Mouse (Mus musculus): ENCODE data around the gene Pgap3. TPM values are rescaled to one million over a fixed set of nuclear protein-coding genes. Genes with fewer than 3 reads are reported as not detected.

Pgap3 gene
- polyA plus RNA-seq, 1 experiment from 2014 or later = 8.2 TPM

DNA sequence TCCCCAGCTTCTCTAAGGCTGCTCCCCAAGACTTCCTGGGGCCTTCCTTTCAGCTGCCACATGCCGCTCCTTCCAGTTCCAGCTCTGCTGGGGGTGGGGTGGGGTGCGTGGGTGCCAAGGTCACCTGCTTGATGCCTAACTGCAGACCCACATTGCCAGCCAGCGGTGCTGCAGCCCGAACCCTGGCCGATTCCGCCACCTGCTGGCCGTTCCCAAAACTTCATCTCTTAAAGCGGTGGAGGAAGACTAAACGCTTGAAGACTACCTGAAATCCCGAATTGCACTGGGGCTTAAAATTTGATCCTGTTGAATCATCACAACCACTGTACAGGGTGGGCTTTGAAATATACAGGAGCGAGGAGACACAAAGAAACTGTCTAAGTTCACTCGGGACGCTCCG, 55.0 kb downstream of the Pgap3 start:
- no peak for ATAC-seq
- H3K4me1 ChIP-seq (ENCODE audit: control insufficient read depth, insufficient read depth, low read depth, low read length) = peaks cover 24% of the 10 kb centered on the region
- H3K27me3 ChIP-seq (replicated peaks; ENCODE audit: control insufficient read depth, insufficient read depth, low read length) = peaks cover 44% of the 10 kb centered on the region
- no peak overlapping the region; the same call in 1 of the 2 replicates for H3K9ac ChIP-seq (ENCODE audit: low read depth, low read length)
- no peak overlapping the region for H3K27ac ChIP-seq (ENCODE audit: low read depth, low read length)
- H3K9me3 ChIP-seq (ENCODE audit: control insufficient read depth, low read length) = no peaks in the 10 kb centered on the region
- H3K4me2 ChIP-seq (ENCODE audit: low read length) = peak overlapping the region; percentile 50
- no peaks in the 10 kb centered on the region for H3K36me3 ChIP-seq (ENCODE audit: control insufficient read depth, insufficient read depth, low read length)
- 2% methylated on average over 14 of the region's 14 CpGs for WGBS
- peak overlapping the region; percentile 25 for H3K4me3 ChIP-seq (ENCODE audit: low read length)

GRCm38 (mm10) chr11:98342000-98342945, 58.0 kb downstream of the Pgap3 start:
- Histone ChIP-seq H3K27me3 (replicated peaks; ENCODE audit: control insufficient read depth, insufficient read depth, low read length) (peaks cover 32% of the 10 kb centered on the region), H3K9me3 (ENCODE audit: control insufficient read depth, low read length) (no peaks in the 10 kb centered on the region), H3K4me1 (ENCODE audit: control insufficient read depth, insufficient read depth, low read depth, low read length) (peaks cover 24% of the 10 kb centered on the region), H3K9ac (ENCODE audit: low read depth, low read length) (peak overlapping the region; percentile 54), H3K4me2 (ENCODE audit: low read length) (peak overlapping the region; percentile 64), H3K36me3 (ENCODE audit: control insufficient read depth, insufficient read depth, low read length) (no peaks in the 10 kb centered on the region), H3K4me3 (ENCODE audit: low read length) (peak overlapping the region; percentile 39), H3K27ac (ENCODE audit: low read depth, low read length) (peak overlapping the region; percentile 39; the same call in 1 of the 2 replicates)
- ATAC-seq = peak; percentile 30
- WGBS = under 1% methylated on average over 28 of the region's 29 CpGs

- Histone ChIP-seq H3K4me1 (ENCODE audit: control insufficient read depth, insufficient read depth, low read depth, low read length) (peaks cover 23% of the 10 kb centered on the region), H3K4me2 (ENCODE audit: low read length) (no peak overlapping the region), H3K9me3 (ENCODE audit: control insufficient read depth, low read length) (no peaks in the 10 kb centered on the region), H3K36me3 (ENCODE audit: control insufficient read depth, insufficient read depth, low read length) (no peaks in the 10 kb centered on the region), H3K27me3 (replicated peaks; ENCODE audit: control insufficient read depth, insufficient read depth, low read length) (peaks cover 33% of the 10 kb centered on the region), H3K27ac (ENCODE audit: low read depth, low read length) (no peak overlapping the region), H3K9ac (ENCODE audit: low read depth, low read length) (no peak overlapping the region), H3K4me3 (ENCODE audit: low read length) (no peak overlapping the region)
- ATAC-seq = no peak
- WGBS = 49% methylated on average over 4 of the region's 4 CpGs
Measured at GRCm38 (mm10) chr11:98341174-98341573, 59.1 kb downstream of the Pgap3 start.

DNA sequence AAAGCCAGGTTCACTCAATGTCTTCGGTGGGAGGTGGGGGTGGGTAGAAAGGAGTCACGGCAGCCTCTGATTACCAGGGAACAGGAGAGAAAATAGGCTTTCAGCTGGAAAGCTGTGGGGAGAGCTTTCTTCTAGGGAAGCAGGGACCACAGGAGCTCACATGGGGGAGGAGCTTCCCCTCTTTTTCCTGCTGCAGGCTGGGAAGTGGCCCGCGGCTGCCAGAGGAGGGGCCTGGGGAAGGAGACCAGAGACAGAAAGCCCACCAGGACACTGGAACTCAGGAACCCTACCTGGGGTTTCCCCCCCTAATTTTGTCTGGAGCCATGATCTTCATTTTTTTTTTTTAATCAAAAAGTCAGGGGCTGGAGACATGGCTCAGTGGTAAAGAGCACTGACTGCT, 59.7 kb downstream of the Pgap3 start:
- Histone ChIP-seq H3K9ac (ENCODE audit: low read depth, low read length) (no peak overlapping the region), H3K4me1 (ENCODE audit: control insufficient read depth, insufficient read depth, low read depth, low read length) (peaks cover 23% of the 10 kb centered on the region), H3K27me3 (replicated peaks; ENCODE audit: control insufficient read depth, insufficient read depth, low read length) (peaks cover 34% of the 10 kb centered on the region), H3K4me3 (ENCODE audit: low read length) (no peak overlapping the region), H3K9me3 (ENCODE audit: control insufficient read depth, low read length) (no peaks in the 10 kb centered on the region), H3K27ac (ENCODE audit: low read depth, low read length) (no peak overlapping the region), H3K36me3 (ENCODE audit: control insufficient read depth, insufficient read depth, low read length) (no peaks in the 10 kb centered on the region), H3K4me2 (ENCODE audit: low read length) (no peak overlapping the region)
- WGBS = 6% methylated on average over 4 of the region's 4 CpGs
- no peak for ATAC-seq

DNA sequence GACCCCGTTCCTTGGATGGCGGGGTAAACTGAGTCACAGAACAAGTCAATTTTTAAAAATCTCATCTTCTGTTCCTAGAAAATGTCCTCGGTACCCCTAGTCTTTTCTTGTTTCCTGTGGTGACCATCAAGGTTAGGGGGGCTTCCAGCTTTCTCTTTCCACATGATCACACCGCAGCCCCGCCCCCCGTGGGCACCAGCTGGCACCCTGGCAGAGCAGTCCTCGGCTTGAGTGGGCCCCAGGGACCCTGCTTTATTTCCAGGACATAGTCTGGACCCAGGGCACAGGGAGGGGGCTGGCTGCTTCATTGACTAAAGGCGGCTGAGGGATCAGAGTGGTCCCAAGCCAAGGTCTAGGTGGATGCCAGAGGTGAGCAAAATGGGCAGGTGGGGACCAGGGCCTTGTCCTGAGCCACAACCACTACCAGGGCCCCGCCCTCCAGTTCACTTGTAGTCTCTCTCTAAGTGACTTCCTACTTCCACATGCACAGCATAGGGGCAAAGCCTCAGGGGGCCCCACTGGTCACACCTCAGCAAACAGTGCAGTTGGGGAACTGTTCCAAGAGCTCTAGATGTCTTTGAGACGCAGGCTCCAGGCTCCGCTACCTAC, 60.5 kb downstream of the Pgap3 start:
- Histone ChIP-seq H3K27me3 (replicated peaks; ENCODE audit: control insufficient read depth, insufficient read depth, low read length) (peaks cover 34% of the 10 kb centered on the region), H3K9ac (ENCODE audit: low read depth, low read length) (peak overlapping the region; percentile 74; the same call in 1 of the 2 replicates), H3K9me3 (ENCODE audit: control insufficient read depth, low read length) (no peaks in the 10 kb centered on the region), H3K36me3 (ENCODE audit: control insufficient read depth, insufficient read depth, low read length) (no peaks in the 10 kb centered on the region), H3K4me2 (ENCODE audit: low read length) (peak overlapping the region; percentile 96), H3K4me1 (ENCODE audit: control insufficient read depth, insufficient read depth, low read depth, low read length) (peaks cover 23% of the 10 kb centered on the region), H3K27ac (ENCODE audit: low read depth, low read length) (peak overlapping the region; percentile 93), H3K4me3 (ENCODE audit: low read length) (peak overlapping the region; percentile 53; the same call in 1 of the 2 replicates)
- WGBS = 5% methylated on average over 11 of the region's 11 CpGs
- ATAC-seq = peak; percentile 13; the same call in 1 of the 2 replicates

DNA sequence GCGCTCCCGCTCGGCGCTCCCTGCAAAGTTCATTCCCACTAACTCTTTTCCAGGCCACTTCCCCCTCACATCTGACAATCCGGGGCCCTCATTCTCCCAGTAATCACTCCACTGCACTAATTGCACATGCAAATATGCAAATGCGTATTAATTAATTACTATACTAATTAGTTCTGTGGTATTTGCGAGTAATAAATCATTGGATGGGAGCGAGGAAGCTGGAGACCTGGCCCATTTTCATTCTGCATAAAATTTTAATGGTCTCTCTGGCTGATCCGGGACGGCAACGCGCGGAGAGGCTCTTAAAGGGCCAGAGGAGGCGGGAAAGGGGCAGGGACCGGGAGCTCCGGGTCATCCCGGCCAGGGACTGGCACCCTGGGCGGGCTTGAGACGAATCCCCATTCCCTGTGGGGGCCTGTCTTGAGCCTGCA, 61.2 kb downstream of the Pgap3 start:
- H3K9ac ChIP-seq (ENCODE audit: low read depth, low read length) = peak overlapping the region; percentile 74
- peak overlapping the region; percentile 93 for H3K27ac ChIP-seq (ENCODE audit: low read depth, low read length)
- no peaks in the 10 kb centered on the region for H3K36me3 ChIP-seq (ENCODE audit: control insufficient read depth, insufficient read depth, low read length)
- 0 out of 2 replicates have a peak, but pooled peaks have one; percentile 15 for ATAC-seq
- WGBS = under 1% methylated on average over 19 of the region's 19 CpGs
- H3K4me2 ChIP-seq (ENCODE audit: low read length) = peak overlapping the region; percentile 96
- peaks cover 38% of the 10 kb centered on the region for H3K27me3 ChIP-seq (replicated peaks; ENCODE audit: control insufficient read depth, insufficient read depth, low read length)
- H3K4me1 ChIP-seq (ENCODE audit: control insufficient read depth, insufficient read depth, low read depth, low read length) = peaks cover 29% of the 10 kb centered on the region
- H3K9me3 ChIP-seq (ENCODE audit: control insufficient read depth, low read length) = no peaks in the 10 kb centered on the region
- peak overlapping the region; percentile 53 for H3K4me3 ChIP-seq (ENCODE audit: low read length)

Other genes starting within 250 kb of the Pgap3 start
- 48.7 and 52.6 TPM in 2 replicates for gene Med1, start 207.2 kb downstream of the Pgap3 start, polyA plus RNA-seq (2015; fragmentation: Nextera tagmentation; extraction: Ambion mirVana)
- 6.1 and 7.7 TPM in 2 replicates for gene Cdk12, start 197.4 kb downstream of the Pgap3 start, polyA plus RNA-seq (2015; fragmentation: Nextera tagmentation; extraction: Ambion mirVana)
- gene Neurod2, start 70.8 kb downstream of the Pgap3 start, polyA plus RNA-seq (2015; fragmentation: Nextera tagmentation; extraction: Ambion mirVana) = 22.9 and 23.4 TPM in 2 replicates
- 7.7 and 9.3 TPM in 2 replicates for gene Ppp1r1b, start 52.1 kb downstream of the Pgap3 start, polyA plus RNA-seq (2015; fragmentation: Nextera tagmentation; extraction: Ambion mirVana)
- 39.0 and 39.9 TPM in 2 replicates for gene Stard3, start 42.1 kb downstream of the Pgap3 start, polyA plus RNA-seq (2015; fragmentation: Nextera tagmentation; extraction: Ambion mirVana)
- gene Tcap, start 16.7 kb downstream of the Pgap3 start, polyA plus RNA-seq (2015; fragmentation: Nextera tagmentation; extraction: Ambion mirVana) = 0.16 and 1.7 TPM in 2 replicates
- 4.5 and 4.9 TPM in 2 replicates for gene Pnmt, start 14.0 kb downstream of the Pgap3 start, polyA plus RNA-seq (2015; fragmentation: Nextera tagmentation; extraction: Ambion mirVana)
- gene Erbb2, start 12.0 kb upstream of the Pgap3 start, polyA plus RNA-seq (2015; fragmentation: Nextera tagmentation; extraction: Ambion mirVana) = 6.6 and 10.0 TPM in 2 replicates
- gene Mien1, start 38.5 kb upstream of the Pgap3 start, polyA plus RNA-seq (2015; fragmentation: Nextera tagmentation; extraction: Ambion mirVana) = 250 and 276 TPM in 2 replicates
- gene Grb7, start 45.9 kb upstream of the Pgap3 start, polyA plus RNA-seq (2015; fragmentation: Nextera tagmentation; extraction: Ambion mirVana) = 1.3 and 2.5 TPM in 2 replicates
- 0.35 and 0.45 TPM in 2 replicates for gene Ikzf3, start 145.5 kb upstream of the Pgap3 start, polyA plus RNA-seq (2015; fragmentation: Nextera tagmentation; extraction: Ambion mirVana)
- gene Zpbp2, start 150.6 kb upstream of the Pgap3 start, polyA plus RNA-seq (2015; fragmentation: Nextera tagmentation; extraction: Ambion mirVana) = 0.11 and 0.15 TPM in 2 replicates
- 117 and 124 TPM in 2 replicates for gene Ormdl3, start 186.9 kb upstream of the Pgap3 start, polyA plus RNA-seq (2015; fragmentation: Nextera tagmentation; extraction: Ambion mirVana)
- gene Lrrc3c, start 197.8 kb upstream of the Pgap3 start, polyA plus RNA-seq (2015; fragmentation: Nextera tagmentation; extraction: Ambion mirVana) = not detected in 2 replicates
- 0.41 and 1.3 TPM in 2 replicates for gene Gm12355, start 225.2 kb upstream of the Pgap3 start, polyA plus RNA-seq (2015; fragmentation: Nextera tagmentation; extraction: Ambion mirVana)
- gene Gsdma3, start 225.9 kb upstream of the Pgap3 start, polyA plus RNA-seq (2015; fragmentation: Nextera tagmentation; extraction: Ambion mirVana) = not detected in 2 replicates
- gene Gsdma2, start 246.3 kb upstream of the Pgap3 start, polyA plus RNA-seq (2015; fragmentation: Nextera tagmentation; extraction: Ambion mirVana) = not detected in 2 replicates

Data from hindbrain, embryonic 16.5 days (tissue).